Mouse (Mus musculus) liver, embryonic 16.5 days (tissue): ENCODE results near the gene Ttf1. TPM values are rescaled to one million over a fixed set of nuclear protein-coding genes. Genes with fewer than 3 reads are reported as not detected.
A peak's percentile ranks its signal among the peaks of the same experiment; 100 is the strongest.

Source experiments
- ATAC-seq: fragments of 200-750 bp; cut with Nextera tagmentation; 2 replicates; pipeline ENCODE4 v1.8.0; 2017; ENCODE audit warnings: low read depth, mild to moderate bottlenecking, moderate number of reproducible peaks, moderate library complexity
- H3K27ac ChIP-seq: fragments of 300-500 bp; sonication (generic); 2 replicates; pipeline ENCODE4 v1.5.1; 2014; ENCODE audit warnings: mild to moderate bottlenecking, low read length
- H3K27me3 ChIP-seq: fragments of 300-500 bp; sonication (generic); 2 replicates; pipeline ENCODE4 v1.6.1; 2014; ENCODE audit warnings: low read depth, low read length, mixed read lengths; ENCODE audit not compliant: control insufficient read depth, insufficient read depth
- H3K36me3 ChIP-seq: fragments of 300-500 bp; sonication (generic); 2 replicates; pipeline ENCODE4 v1.6.1; 2014; ENCODE audit warnings: mild to moderate bottlenecking; ENCODE audit not compliant: control insufficient read depth, insufficient read depth
- H3K4me1 ChIP-seq: fragments of 300-500 bp; sonication (generic); 2 replicates; pipeline ENCODE4 v1.6.1; 2014; ENCODE audit warnings: low read depth, low read length, mixed read lengths; ENCODE audit not compliant: control insufficient read depth
- H3K4me2 ChIP-seq: fragments of 300-500 bp; sonication (generic); 2 replicates; pipeline ENCODE4 v1.6.1; 2014; ENCODE audit warnings: low read depth, low read length, mixed read lengths
- H3K4me3 ChIP-seq: fragments of 300-500 bp; sonication (generic); 2 replicates; pipeline ENCODE4 v1.5.1; 2014; ENCODE audit warnings: low read depth, mild to moderate bottlenecking, low read length
- H3K9ac ChIP-seq: fragments of 300-500 bp; sonication (generic); 2 replicates; pipeline ENCODE4 v1.6.1; 2014; ENCODE audit warnings: low read depth, low read length
- H3K9me3 ChIP-seq: fragments of 300-500 bp; sonication (generic); replicated peaks from 2 replicates; pipeline ENCODE4 v1.6.1; 2016; ENCODE audit warnings: low read length; ENCODE audit not compliant: control insufficient read depth
- WGBS: fragments of 180-500 bp; shearing (Covaris S2); extraction: QIAGEN DNeasy Blood & Tissue Kit; methylation state at CpG from one replicate; pipeline ENCODE4 v1.1.7; 2014; ENCODE audit not compliant: insufficient replicate concordance; 5-methylcytosine and 5-hydroxymethylcytosine counted together
- polyA plus RNA-seq: library from polyadenylated mRNA; unstranded; fragments of >200 nt; fragmentation: Nextera tagmentation; extraction: Ambion mirVana; gene quantifications from 2 replicates; pipeline ENCODE4 v1.2.1, GENCODE M21; 2015

The Ttf1 gene
- polyA plus RNA-seq, 1 experiment from 2014 or later, result 4.1 TPM

- Histone ChIP-seq H3K4me2 (no peak overlapping the region), H3K36me3 (no peaks in the 10 kb centered on the region), H3K9me3 (no peaks in the 10 kb centered on the region), H3K4me3 (no peak overlapping the region), H3K9ac (no peak overlapping the region), H3K27me3 (no peaks in the 10 kb centered on the region), H3K27ac (no peak overlapping the region), H3K4me1 (no peaks in the 10 kb centered on the region)
- WGBS, result 67% methylated on average over 4 of the region's 4 CpGs
- ATAC-seq, result no peak
Observed at GRCm38 (mm10) chr2:29031951-29032350, 28.1 kb upstream of the Ttf1 start.

DNA sequence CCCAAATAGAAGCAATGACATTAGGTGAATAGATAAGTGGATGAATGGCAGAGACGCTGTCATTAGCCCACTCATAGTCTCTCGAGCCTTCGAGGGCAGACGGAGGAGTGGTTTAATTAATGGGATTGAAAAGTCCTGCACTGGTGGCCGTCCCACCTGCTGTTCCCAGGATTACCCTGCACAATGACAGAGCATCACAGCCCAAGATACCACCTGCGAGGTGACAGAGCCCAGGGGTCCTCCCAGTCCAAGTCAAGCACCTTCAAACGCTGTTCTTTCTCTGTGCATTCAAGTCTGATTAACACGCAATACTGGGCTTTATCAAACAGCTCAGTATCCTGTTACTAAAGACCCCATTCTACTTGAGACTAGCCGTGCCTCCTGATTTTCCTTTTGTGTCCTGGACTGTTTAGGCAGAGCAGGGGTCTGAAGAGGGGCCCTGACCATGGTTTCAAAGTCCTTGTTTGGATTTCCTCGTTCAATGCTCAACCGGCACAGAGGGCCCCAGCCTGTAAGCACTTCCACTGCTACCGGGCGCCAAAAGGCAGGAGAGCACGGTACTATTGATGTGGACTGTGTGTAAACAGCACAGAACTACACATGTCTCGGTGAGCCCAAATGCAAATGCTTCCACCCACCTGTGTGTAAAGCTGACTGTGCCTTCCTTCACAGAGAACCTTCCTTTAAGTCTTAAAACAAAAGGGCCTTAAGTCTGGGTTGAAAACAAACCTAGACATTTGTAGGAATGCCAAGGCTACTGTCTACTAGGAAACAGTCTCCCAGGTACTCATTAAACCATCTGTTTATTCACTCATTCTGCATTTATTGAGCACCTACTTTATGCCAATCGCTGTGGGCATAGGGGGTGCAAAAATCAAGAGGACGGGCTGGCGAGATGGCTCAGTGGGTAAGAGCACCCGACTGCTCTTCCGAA lies 25.3 kb upstream of the Ttf1 start:
- peak; percentile 78 for ATAC-seq

DNA sequence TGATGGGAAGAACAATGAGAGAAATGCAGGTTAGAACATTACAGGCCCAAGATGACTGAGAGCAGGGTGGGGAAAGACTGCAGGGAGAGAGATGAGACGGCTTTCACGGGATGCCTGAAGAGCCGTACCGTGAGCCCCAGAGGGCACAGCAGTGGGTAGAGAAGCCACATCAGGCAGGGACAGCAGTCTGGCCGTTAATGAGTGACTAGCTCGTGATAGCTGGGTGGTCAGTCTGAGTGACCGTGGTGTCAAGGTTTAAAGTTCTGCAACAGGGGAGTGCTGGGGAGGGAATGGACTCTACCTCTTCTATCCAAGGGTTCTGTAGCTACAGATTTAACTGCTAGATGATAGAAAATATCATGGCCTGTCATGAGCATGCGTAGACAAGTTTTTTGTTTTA lies 24.4 kb upstream of the Ttf1 start:
- Histone ChIP-seq H3K27me3 (no peaks in the 10 kb centered on the region; the same call in 1 of the 2 replicates), H3K36me3 (no peaks in the 10 kb centered on the region), H3K4me1 (no peaks in the 10 kb centered on the region), H3K9ac (no peak overlapping the region), H3K4me3 (no peak overlapping the region), H3K27ac (peak overlapping the region; percentile 68; the same call in 1 of the 2 replicates), H3K4me2 (no peak overlapping the region), H3K9me3 (no peaks in the 10 kb centered on the region)
- WGBS, result 54% methylated on average over 8 of the region's 8 CpGs
- ATAC-seq, result peak; percentile 93

More for the DNA sequence above, 25.3 kb upstream of the Ttf1 start:
- 52% methylated on average over 20 of the region's 20 CpGs for WGBS
- Histone ChIP-seq H3K4me1 (no peaks in the 10 kb centered on the region), H3K4me2 (no peak overlapping the region), H3K4me3 (no peak overlapping the region), H3K27ac (peak overlapping the region; percentile 72), H3K27me3 (no peaks in the 10 kb centered on the region), H3K9me3 (no peaks in the 10 kb centered on the region), H3K9ac (no peak overlapping the region), H3K36me3 (no peaks in the 10 kb centered on the region)

DNA sequence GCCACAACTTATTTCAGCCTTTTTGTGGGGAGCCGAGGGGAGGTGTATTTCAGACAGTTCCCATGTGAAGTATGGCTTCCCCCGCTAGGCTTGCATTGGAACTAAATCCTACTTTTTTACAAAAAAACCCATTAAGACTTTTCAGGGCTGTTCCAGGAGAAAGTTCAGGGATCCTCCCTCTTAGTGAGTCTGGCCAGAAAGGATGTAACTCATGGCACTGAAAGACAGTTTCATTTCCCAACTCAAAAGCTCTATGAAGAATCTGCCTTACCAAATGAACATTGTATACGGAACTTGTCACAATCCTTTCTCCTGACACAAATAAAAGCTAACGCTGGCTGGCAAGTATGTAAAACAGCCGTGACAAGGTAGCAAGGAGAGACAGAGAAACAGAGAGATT lies 20.3 kb upstream of the Ttf1 start:
- H3K4me1 ChIP-seq, result no peaks in the 10 kb centered on the region
- H3K36me3 ChIP-seq, result no peaks in the 10 kb centered on the region
- WGBS, result 38% methylated on average over 5 of the region's 5 CpGs
- no peak overlapping the region for H3K4me3 ChIP-seq
- H3K9me3 ChIP-seq, result no peaks in the 10 kb centered on the region
- H3K27ac ChIP-seq, result no peak overlapping the region
- peaks cover 5% of the 10 kb centered on the region; the same call in 1 of the 2 replicates for H3K27me3 ChIP-seq
- no peak overlapping the region for H3K4me2 ChIP-seq
- no peak for ATAC-seq
- H3K9ac ChIP-seq, result no peak overlapping the region

- no peaks in the 10 kb centered on the region for H3K4me1 ChIP-seq
- WGBS, result 29% methylated on average over 18 of the region's 18 CpGs
- no peak overlapping the region for H3K9ac ChIP-seq
- ATAC-seq, result no peak
- peaks cover 5% of the 10 kb centered on the region; the same call in 1 of the 2 replicates for H3K27me3 ChIP-seq
- H3K9me3 ChIP-seq, result no peaks in the 10 kb centered on the region
- H3K4me2 ChIP-seq, result no peak overlapping the region
- H3K27ac ChIP-seq, result no peak overlapping the region
- no peak overlapping the region for H3K4me3 ChIP-seq
- no peaks in the 10 kb centered on the region for H3K36me3 ChIP-seq
Observed at GRCm38 (mm10) chr2:29040594-29041476, 19.2 kb upstream of the Ttf1 start.

DNA sequence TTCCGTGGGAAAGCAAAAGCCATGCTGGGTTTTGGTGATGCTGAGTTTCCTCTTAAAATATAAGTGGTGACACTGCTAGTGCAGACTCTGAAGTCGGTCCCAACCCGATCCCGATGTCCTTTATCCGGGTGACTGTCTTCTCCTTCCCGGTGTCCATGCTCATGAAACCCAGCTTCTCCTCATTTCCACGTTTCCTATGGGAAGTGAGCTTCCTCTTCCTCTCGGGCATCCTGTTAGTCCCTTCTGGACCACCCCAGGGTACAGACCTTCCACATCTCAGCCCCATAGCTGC lies 18.6 kb upstream of the Ttf1 start:
- Histone ChIP-seq H3K4me2 (no peak overlapping the region), H3K36me3 (no peaks in the 10 kb centered on the region), H3K9ac (no peak overlapping the region), H3K27ac (no peak overlapping the region), H3K4me3 (no peak overlapping the region), H3K27me3 (peaks cover 5% of the 10 kb centered on the region; the same call in 1 of the 2 replicates), H3K9me3 (no peaks in the 10 kb centered on the region), H3K4me1 (no peaks in the 10 kb centered on the region)
- ATAC-seq, result no peak
- WGBS, result 35% methylated on average over 8 of the region's 8 CpGs

- Histone ChIP-seq H3K9ac (no peak overlapping the region), H3K4me2 (no peak overlapping the region), H3K4me3 (no peak overlapping the region), H3K4me1 (no peaks in the 10 kb centered on the region), H3K9me3 (no peaks in the 10 kb centered on the region), H3K27ac (no peak overlapping the region), H3K27me3 (peaks cover 5% of the 10 kb centered on the region; the same call in 1 of the 2 replicates), H3K36me3 (no peaks in the 10 kb centered on the region)
- no peak for ATAC-seq
- 66% methylated on average over 5 of the region's 5 CpGs for WGBS
Observed at GRCm38 (mm10) chr2:29042124-29042523, 17.9 kb upstream of the Ttf1 start.

DNA sequence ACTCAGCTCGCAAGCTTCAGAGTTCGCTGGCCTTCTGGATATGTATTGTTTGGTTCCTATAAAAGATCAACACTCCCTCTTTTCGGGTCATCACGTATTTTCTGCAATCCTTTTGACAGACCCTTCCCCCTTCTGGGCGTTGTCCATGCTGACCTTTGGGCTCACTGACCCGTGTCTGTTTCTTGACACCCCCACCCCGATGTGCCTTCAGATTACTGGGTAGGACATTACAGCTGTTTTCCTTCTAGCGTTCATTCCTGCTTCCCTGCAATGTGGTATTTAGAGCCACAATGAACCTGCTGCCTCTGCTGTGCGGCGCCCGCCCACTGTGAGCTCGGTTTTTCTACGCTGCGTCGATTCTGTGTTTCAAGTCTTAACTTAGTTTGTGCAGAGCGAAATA lies 13.9 kb upstream of the Ttf1 start:
- H3K4me2 ChIP-seq, result no peak overlapping the region
- H3K4me3 ChIP-seq, result no peak overlapping the region
- no peaks in the 10 kb centered on the region for H3K4me1 ChIP-seq
- no peak for ATAC-seq
- H3K27ac ChIP-seq, result no peak overlapping the region
- no peaks in the 10 kb centered on the region for H3K36me3 ChIP-seq
- H3K9me3 ChIP-seq, result no peaks in the 10 kb centered on the region
- peaks cover 5% of the 10 kb centered on the region; the same call in 1 of the 2 replicates for H3K27me3 ChIP-seq
- H3K9ac ChIP-seq, result no peak overlapping the region
- WGBS, result 63% methylated on average over 16 of the region's 16 CpGs

DNA sequence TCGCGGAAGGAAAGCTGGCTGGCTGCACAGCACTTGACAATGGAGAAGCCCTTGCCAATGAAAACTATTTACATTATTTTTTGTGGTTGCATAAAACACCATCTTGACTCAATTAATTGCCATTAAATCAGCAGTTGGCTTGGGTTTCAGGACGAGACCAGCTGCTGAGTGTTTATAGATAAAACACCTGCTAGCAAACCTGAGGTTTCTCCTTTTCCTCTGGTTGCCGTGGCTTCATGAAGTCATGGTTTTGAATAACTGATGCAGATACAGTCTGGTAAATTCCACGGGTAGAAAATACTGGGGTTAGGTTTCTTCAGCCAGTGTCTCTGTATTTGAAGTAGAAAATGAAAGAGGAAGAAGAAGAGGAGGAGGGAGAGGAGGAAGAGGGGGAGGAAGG lies 8.1 kb upstream of the Ttf1 start:
- Histone ChIP-seq H3K9ac (no peak overlapping the region), H3K4me3 (no peak overlapping the region), H3K9me3 (no peaks in the 10 kb centered on the region), H3K27ac (no peak overlapping the region), H3K4me1 (peaks cover 8% of the 10 kb centered on the region), H3K36me3 (no peaks in the 10 kb centered on the region), H3K27me3 (peaks cover 18% of the 10 kb centered on the region), H3K4me2 (no peak overlapping the region)
- no peak for ATAC-seq
- 43% methylated on average over 5 of the region's 5 CpGs for WGBS
